Mouse (Mus musculus) hindbrain, embryonic 15.5 days (tissue): ENCODE results near the gene Pomt2. TPM values are rescaled to one million over a fixed set of nuclear protein-coding genes. Genes with fewer than 3 reads are reported as not detected.

Experiments used
- ATAC-seq: fragments of 200-750 bp; cut with Nextera tagmentation; 2 replicates; pipeline ENCODE4 v1.8.0; 2017; ENCODE audit warnings: low read depth, moderate number of reproducible peaks, moderate TSS enrichment; ENCODE audit not compliant: low FRiP score
- H3K27ac ChIP-seq: fragments of 300-500 bp; sonication (generic); replicated peaks from 2 replicates; pipeline ENCODE4 v1.5.1; 2015; ENCODE audit warnings: mild to moderate bottlenecking, inconsistent platforms
- H3K27me3 ChIP-seq: fragments of 300-500 bp; sonication (generic); 2 replicates; pipeline ENCODE4 v1.6.1; 2015; ENCODE audit warnings: control low read depth, inconsistent platforms
- H3K36me3 ChIP-seq: fragments of 300-500 bp; sonication (generic); 2 replicates; pipeline ENCODE4 v1.6.1; 2015; ENCODE audit warnings: control low read depth, inconsistent platforms
- H3K4me1 ChIP-seq: fragments of 300-500 bp; sonication (generic); replicated peaks from 2 replicates; pipeline ENCODE4 v1.6.1; 2015; ENCODE audit warnings: control low read depth, inconsistent platforms
- H3K4me2 ChIP-seq: fragments of 300-500 bp; sonication (generic); 2 replicates; pipeline ENCODE4 v1.6.1; 2015; ENCODE audit warnings: moderate library complexity, mild to moderate bottlenecking, inconsistent platforms
- H3K4me3 ChIP-seq: fragments of 300-500 bp; sonication (generic); 2 replicates; pipeline ENCODE4 v1.5.1; 2015; ENCODE audit warnings: mild to moderate bottlenecking, inconsistent platforms
- H3K9ac ChIP-seq: fragments of 300-500 bp; sonication (generic); 2 replicates; pipeline ENCODE4 v1.6.1; 2015; ENCODE audit warnings: inconsistent platforms
- H3K9me3 ChIP-seq: fragments of 300-500 bp; sonication (generic); 2 replicates; pipeline ENCODE4 v1.6.1; 2016; ENCODE audit warnings: control low read depth, inconsistent platforms
- WGBS: fragments of 180-500 bp; shearing (Covaris S2); methylation state at CpG from one replicate; pipeline ENCODE4 v1.1.7; 2015; 5-methylcytosine and 5-hydroxymethylcytosine counted together
- polyA plus RNA-seq: library from polyadenylated mRNA; unstranded; fragments of >200 nt; fragmentation: Nextera tagmentation; extraction: Ambion mirVana; gene quantifications from 2 replicates; pipeline ENCODE4 v1.2.1, GENCODE M21; 2015

Gene Pomt2
- polyA plus RNA-seq, 1 experiment from 2014 or later, result 14.8 TPM

DNA sequence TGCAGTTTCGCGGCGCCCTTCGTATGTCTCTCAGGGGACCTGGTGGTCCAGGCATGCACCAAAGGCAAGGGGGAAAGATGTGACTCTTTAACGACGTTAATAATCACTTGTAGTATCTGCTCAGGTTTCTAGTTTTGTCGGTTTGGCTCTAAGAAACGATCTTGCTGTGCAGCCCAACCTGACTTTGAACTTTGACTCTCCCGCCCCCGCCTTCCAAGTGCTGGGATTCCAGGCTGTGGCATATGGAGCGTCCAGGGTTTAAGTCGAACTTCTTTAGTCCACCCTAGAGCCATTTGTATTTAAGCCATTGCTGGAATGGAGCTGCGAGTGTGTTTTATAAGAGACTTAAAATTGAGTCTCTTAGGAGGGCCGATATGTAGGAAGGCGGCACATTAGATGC lies 368 bp upstream of the Pomt2 start:
- ATAC-seq, result no peak
- Histone ChIP-seq H3K4me2 (peak overlapping the region; percentile 71), H3K27me3 (no peaks in the 10 kb centered on the region), H3K36me3 (no peaks in the 10 kb centered on the region), H3K9ac (peak overlapping the region; percentile 82), H3K4me3 (peak overlapping the region; percentile 80), H3K4me1 (peaks cover 21% of the 10 kb centered on the region), H3K27ac (peak overlapping the region; percentile 99), H3K9me3 (no peaks in the 10 kb centered on the region)
- WGBS, result 17% methylated on average over 15 of the region's 15 CpGs

DNA sequence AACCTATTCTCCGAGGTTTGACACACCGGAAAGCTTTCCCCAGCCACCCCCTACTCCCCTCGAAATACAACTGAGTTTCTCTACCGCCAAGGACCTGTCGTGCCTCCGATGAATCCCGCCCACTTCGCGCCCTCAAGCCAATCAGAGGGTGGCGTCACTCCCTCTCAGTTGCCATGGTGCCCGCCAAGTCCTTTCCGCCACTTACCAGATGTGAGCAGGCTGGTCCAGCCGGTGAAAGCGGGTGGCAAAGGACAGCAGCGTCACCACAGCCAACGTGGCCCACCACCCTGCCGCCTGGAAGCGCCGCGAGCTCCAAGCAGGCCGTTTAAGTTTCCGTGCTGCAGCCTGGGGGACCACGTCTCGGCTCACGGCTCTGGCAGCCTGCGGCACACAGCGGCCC lies 802 bp downstream of the Pomt2 start, which contains the start of gene Gstz1:
TSS of gene Gstz1 (plus strand) at position 200 of the 400 bp plus-strand sequence.
- peak within 1 kb of the TSS; percentile 71 for H3K4me2 ChIP-seq
- H3K9ac ChIP-seq, result peak within 1 kb of the TSS; percentile 82
- peak; percentile 88 for ATAC-seq
- peaks cover 21% of the 10 kb centered on the region for H3K4me1 ChIP-seq
- peak within 1 kb of the TSS; percentile 80 for H3K4me3 ChIP-seq
- no peaks in the 10 kb centered on the region for H3K9me3 ChIP-seq
- WGBS, result under 1% methylated on average over 27 of the region's 27 CpGs
- no peaks in the 10 kb centered on the region for H3K36me3 ChIP-seq
- H3K27ac ChIP-seq, result peak within 1 kb of the TSS; percentile 99
- no peaks in the 10 kb centered on the region for H3K27me3 ChIP-seq

DNA sequence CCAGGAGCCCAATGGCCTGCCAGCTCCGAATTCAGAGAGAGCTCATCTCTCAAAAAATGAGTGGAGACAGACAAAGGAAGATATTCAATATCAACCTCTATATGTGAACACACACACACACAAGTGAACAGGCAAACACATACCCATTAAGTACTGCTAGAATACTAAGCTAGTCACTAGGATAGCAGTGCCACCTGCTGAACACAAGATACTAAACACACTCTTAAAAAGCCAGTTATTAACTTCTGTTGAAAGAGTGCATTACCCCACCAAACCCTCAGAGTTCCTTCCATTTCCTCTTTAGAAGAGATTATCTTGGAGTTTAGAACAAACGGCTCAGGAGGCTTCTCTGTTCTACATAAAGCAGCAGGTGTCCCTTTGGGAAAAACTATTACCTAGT lies 5.6 kb downstream of the Pomt2 start:
- no peak overlapping the region for H3K9ac ChIP-seq
- H3K27ac ChIP-seq, result no peak overlapping the region
- H3K36me3 ChIP-seq, result peaks cover 3% of the 10 kb centered on the region; the same call in 1 of the 2 replicates
- no peak for ATAC-seq
- H3K27me3 ChIP-seq, result no peaks in the 10 kb centered on the region
- peaks cover 24% of the 10 kb centered on the region for H3K4me1 ChIP-seq
- no peak overlapping the region for H3K4me2 ChIP-seq
- WGBS, result 76% methylated on average over 2 of the region's 2 CpGs
- no peak overlapping the region for H3K4me3 ChIP-seq
- no peaks in the 10 kb centered on the region for H3K9me3 ChIP-seq

DNA sequence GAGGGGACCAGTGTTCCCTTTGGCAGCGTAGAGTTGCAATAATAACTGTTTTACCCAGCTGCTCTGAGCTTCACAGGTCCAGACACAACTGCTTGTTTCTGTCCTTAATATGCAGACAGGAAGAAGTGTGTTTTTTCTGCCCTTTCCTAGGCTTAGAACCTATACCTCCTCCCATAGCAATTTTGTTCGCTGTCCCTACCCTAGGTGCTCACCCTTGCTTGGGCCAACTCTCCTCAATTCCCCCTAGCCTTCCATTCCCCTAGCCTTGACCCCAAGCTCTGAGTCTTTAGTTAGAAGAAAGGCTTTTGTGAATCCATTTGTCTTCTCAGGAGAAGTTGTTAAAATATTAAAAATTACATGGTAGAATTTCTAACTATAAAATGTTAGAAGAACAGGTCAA lies 9.0 kb downstream of the Pomt2 start:
- ATAC-seq, result no peak
- WGBS, result 45% methylated on average over 2 of the region's 2 CpGs
- no peaks in the 10 kb centered on the region for H3K27me3 ChIP-seq
- H3K36me3 ChIP-seq, result peaks cover 13% of the 10 kb centered on the region; the same call in 1 of the 2 replicates
- peaks cover 11% of the 10 kb centered on the region; the same call in 1 of the 2 replicates for H3K4me1 ChIP-seq
- no peak overlapping the region for H3K4me3 ChIP-seq
- H3K9ac ChIP-seq, result no peak overlapping the region
- H3K9me3 ChIP-seq, result no peaks in the 10 kb centered on the region
- H3K27ac ChIP-seq, result 0 out of 2 replicates have a peak overlapping the region, but pooled peaks have one; percentile 29
- no peak overlapping the region for H3K4me2 ChIP-seq

DNA sequence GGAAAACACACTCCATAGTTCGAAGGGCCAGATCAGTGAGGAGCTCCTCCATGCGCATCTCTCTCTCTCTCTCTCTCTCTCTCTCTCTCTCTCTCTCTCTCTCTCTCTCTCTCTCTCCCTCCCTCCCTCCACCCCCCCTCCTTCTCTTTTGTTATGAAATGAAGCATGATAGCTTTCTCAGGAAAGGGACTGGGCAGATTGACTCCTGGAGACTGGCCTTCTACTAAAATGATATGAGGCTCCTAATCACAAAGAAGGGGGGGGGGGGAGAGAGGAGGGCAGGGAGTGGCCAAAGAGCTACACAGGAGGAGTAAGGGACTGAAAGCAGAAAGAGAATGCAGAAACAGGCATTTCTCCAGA lies 9.4 kb downstream of the Pomt2 start:
- Histone ChIP-seq H3K9me3 (no peaks in the 10 kb centered on the region), H3K27ac (peak overlapping the region; percentile 6; the same call in 1 of the 2 replicates), H3K36me3 (peaks cover 16% of the 10 kb centered on the region; the same call in 1 of the 2 replicates), H3K4me1 (peaks cover 11% of the 10 kb centered on the region; the same call in 1 of the 2 replicates), H3K4me3 (no peak overlapping the region), H3K9ac (no peak overlapping the region), H3K4me2 (no peak overlapping the region), H3K27me3 (no peaks in the 10 kb centered on the region)
- 27% methylated on average over 2 of the region's 2 CpGs for WGBS
- peak; percentile 38; the same call in 1 of the 2 replicates for ATAC-seq

DNA sequence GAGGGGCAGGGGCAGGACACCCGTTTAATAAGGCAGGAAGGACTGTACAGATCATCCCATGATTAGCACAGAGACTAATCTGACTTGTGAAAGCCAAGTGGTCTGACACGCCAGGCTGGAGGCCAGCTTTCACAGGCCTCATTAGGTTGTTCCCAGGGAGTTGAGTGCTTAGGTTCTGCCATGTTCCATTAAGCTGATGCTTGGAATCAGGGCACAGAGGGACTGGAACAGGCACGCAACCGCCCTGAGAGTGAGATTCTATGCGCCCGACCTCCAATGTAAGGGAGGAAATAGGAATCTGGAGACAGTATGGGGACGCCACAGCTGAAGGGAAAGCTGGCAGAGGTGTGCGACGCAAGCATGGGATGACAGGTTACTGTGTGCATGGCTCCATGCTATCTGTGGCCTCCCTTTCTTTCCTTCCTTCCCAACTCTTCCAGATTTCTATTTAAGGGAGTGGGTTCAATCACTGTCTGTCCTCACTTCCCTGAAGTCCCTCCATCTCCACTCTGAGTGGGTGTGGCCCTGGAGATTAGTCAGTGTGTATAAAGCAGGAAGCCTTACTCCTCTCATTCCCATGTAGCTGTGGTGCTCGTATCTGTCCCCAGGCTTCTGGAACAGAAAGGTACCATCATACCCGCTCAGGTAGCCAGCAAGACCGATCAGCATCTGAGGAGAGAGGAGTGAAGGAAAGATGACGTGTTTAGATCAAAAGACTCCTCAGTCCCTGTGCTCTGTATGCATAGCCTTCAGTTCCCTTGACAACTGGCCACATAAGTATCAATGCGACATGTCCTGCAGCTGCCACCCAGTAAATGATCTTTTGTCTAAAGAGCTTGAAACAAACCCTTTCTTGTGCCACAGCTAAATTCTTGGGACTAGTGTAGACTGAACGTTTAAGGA lies 10.1 kb downstream of the Pomt2 start:
- ATAC-seq, result peak; percentile 63; the same call in 1 of the 2 replicates

DNA sequence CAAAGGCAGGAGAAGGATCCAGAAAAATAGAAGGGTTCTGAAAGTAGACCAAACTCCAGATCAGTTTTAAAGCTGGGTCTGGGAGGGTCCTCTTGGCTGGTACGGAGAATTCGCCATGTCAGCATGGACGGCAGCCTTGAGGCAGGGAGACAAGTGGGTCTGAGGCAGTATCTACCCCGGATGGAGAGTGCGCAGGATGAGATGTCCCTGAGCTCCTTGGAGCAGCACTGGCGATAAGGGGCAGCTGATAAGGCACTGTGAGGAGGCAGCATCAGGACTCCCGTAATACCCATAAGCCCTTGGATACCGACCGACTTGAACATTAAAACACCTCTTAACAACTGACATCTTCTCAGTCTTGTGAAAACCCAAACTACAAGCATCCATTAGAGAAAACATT lies 15.0 kb downstream of the Pomt2 start:
- Histone ChIP-seq H3K4me1 (peaks cover 5% of the 10 kb centered on the region; the same call in 1 of the 2 replicates), H3K36me3 (peaks cover 37% of the 10 kb centered on the region), H3K9me3 (no peaks in the 10 kb centered on the region), H3K4me3 (no peak overlapping the region), H3K4me2 (no peak overlapping the region), H3K9ac (no peak overlapping the region), H3K27me3 (no peaks in the 10 kb centered on the region), H3K27ac (no peak overlapping the region)
- 98% methylated on average over 9 of the region's 9 CpGs for WGBS
- ATAC-seq, result no peak

More for the DNA sequence above, 10.1 kb downstream of the Pomt2 start:
- Histone ChIP-seq H3K9ac (no peak overlapping the region), H3K4me2 (no peak overlapping the region), H3K27me3 (no peaks in the 10 kb centered on the region), H3K4me3 (no peak overlapping the region), H3K4me1 (peaks cover 11% of the 10 kb centered on the region; the same call in 1 of the 2 replicates), H3K9me3 (no peaks in the 10 kb centered on the region), H3K36me3 (peaks cover 21% of the 10 kb centered on the region), H3K27ac (peak overlapping the region; percentile 6; the same call in 1 of the 2 replicates)
- 53% methylated on average over 15 of the region's 15 CpGs for WGBS

DNA sequence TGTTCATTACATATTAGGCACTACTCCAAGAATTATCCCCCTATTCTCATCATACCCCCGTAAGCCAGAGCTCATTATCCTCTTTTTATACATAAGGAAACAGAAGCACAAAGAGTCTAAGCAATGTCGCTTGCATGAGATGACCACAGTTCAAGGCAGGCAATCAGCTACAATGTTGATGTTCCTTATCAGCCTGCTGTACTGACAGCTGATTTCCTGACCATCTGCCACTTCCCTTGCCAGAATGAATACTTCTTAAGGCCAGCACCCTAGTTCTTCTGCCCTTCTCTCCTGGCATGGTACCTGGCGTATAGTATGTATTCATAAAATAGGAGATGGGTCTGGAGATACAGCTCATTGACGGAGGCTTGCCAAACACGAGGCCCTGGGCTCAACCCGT lies 15.6 kb downstream of the Pomt2 start:
- H3K27ac ChIP-seq, result no peak overlapping the region
- H3K4me2 ChIP-seq, result no peak overlapping the region
- 84% methylated on average over 6 of the region's 6 CpGs for WGBS
- no peaks in the 10 kb centered on the region for H3K27me3 ChIP-seq
- no peak overlapping the region for H3K4me3 ChIP-seq
- H3K4me1 ChIP-seq, result no peaks in the 10 kb centered on the region
- H3K9me3 ChIP-seq, result no peaks in the 10 kb centered on the region
- ATAC-seq, result no peak
- peaks cover 35% of the 10 kb centered on the region for H3K36me3 ChIP-seq
- H3K9ac ChIP-seq, result no peak overlapping the region

DNA sequence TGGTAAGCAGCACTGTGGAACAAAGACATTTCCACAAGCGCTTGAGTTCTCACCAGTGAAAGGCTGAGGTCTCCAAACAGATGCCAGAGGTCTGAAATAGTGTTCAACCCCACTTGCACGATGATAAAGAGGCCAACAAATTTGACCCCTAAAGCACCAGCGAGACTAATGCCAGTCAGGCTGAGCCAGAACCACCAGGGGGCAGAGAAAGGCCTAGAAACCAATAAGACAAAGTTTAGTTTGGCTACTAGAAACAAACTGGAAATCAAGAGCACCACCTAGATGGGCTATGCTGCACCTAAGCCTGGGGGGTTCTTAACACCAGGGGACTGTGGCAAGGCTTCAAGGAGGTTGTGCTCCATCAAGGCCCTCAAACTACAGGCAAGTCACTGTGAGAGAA lies 16.1 kb downstream of the Pomt2 start:
- H3K27ac ChIP-seq, result no peak overlapping the region
- H3K9me3 ChIP-seq, result no peaks in the 10 kb centered on the region
- no peak overlapping the region for H3K4me2 ChIP-seq
- H3K4me3 ChIP-seq, result no peak overlapping the region
- H3K4me1 ChIP-seq, result no peaks in the 10 kb centered on the region
- peaks cover 29% of the 10 kb centered on the region for H3K36me3 ChIP-seq
- no peaks in the 10 kb centered on the region for H3K27me3 ChIP-seq
- ATAC-seq, result no peak
- no peak overlapping the region for H3K9ac ChIP-seq
- 52% methylated on average over 3 of the region's 3 CpGs for WGBS

DNA sequence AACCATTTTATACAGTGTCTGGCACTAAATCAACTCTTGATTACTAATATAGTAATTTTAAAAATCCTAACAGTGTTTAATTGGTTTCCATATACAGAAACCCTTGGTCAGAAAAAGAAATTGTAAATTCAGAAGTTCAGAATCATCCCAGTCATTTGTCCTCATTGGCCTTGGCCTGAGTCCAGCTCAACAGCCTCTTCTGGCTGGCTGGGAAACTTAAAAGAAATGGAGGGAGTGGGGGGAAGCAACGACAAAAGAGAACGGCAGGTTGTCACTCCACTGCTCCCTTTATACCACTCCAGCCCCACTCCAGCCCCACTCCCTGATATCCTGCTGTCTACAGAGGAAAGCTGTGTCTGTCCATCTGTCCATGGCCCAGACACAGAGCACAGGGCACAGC lies 16.6 kb downstream of the Pomt2 start:
- no peak overlapping the region for H3K27ac ChIP-seq
- no peak overlapping the region for H3K4me3 ChIP-seq
- no peaks in the 10 kb centered on the region for H3K4me1 ChIP-seq
- H3K9ac ChIP-seq, result no peak overlapping the region
- no peak overlapping the region for H3K4me2 ChIP-seq
- no peaks in the 10 kb centered on the region for H3K9me3 ChIP-seq
- ATAC-seq, result no peak
- peaks cover 29% of the 10 kb centered on the region for H3K36me3 ChIP-seq
- no peaks in the 10 kb centered on the region for H3K27me3 ChIP-seq
- WGBS, result 40% methylated on average over 2 of the region's 2 CpGs

DNA sequence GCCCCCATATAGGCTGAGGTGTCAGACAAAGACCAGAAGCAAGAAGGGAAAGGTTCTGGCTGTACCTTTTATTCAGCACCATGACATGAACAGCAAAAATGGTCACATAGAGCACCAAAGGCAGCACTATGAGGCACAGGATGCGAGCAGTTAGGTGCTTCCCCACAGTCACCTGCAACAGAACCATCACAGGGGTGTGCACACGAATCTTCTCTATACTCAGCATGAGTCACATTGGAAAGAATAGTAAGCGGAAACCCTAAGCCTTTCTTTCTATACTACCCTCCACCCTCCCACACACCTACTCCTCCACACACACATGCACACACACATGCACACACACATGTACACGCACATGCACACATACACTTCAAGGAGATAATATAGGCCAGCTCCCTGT lies 17.5 kb downstream of the Pomt2 start:
- Histone ChIP-seq H3K27me3 (no peaks in the 10 kb centered on the region), H3K9ac (no peak overlapping the region), H3K4me3 (no peak overlapping the region), H3K9me3 (no peaks in the 10 kb centered on the region), H3K4me1 (no peaks in the 10 kb centered on the region), H3K27ac (no peak overlapping the region), H3K4me2 (no peak overlapping the region), H3K36me3 (peaks cover 29% of the 10 kb centered on the region)
- no peak for ATAC-seq
- 97% methylated on average over 4 of the region's 4 CpGs for WGBS

DNA sequence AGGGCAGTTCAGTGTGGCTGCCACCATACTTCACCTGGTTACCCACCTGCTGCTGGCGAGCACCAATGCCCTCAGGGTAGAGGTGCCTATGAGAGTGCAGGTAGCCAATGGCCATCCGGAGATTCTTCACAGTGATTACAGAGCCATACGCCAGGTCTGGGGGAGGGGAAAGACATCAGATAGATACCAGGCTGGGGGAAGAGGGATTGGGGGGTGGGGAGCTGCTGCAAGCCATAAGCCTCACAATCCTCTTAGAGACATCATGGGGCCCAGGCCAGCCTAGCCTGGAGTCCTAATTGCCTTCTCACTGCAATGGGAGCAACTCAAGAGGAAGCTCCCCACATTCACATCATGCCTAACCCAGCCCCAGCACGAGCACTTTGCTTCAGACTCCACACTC lies 20.5 kb downstream of the Pomt2 start:
- 85% methylated on average over 4 of the region's 4 CpGs for WGBS
- no peak overlapping the region for H3K4me2 ChIP-seq

More for the DNA sequence above, 20.5 kb downstream of the Pomt2 start:
- no peaks in the 10 kb centered on the region for H3K4me1 ChIP-seq
- H3K9me3 ChIP-seq, result no peaks in the 10 kb centered on the region
- H3K4me3 ChIP-seq, result no peak overlapping the region
- no peak overlapping the region for H3K9ac ChIP-seq
- peaks cover 29% of the 10 kb centered on the region for H3K36me3 ChIP-seq
- no peak for ATAC-seq
- no peak overlapping the region for H3K27ac ChIP-seq
- no peaks in the 10 kb centered on the region for H3K27me3 ChIP-seq
